Mouse (Mus musculus) olfactory bulb, adult 2 months (tissue): ENCODE data around the gene Kcns1. TPM values are rescaled to one million over a fixed set of nuclear protein-coding genes. Genes with fewer than 3 reads are reported as not detected.

ENCODE experiments used
- H3K27ac ChIP-seq: fragments of 200-500 bp; 2 replicates; pipeline ENCODE4 v1.5.1; 2012; ENCODE audit warnings: low read depth, low read length; ENCODE audit not compliant: insufficient read depth
- H3K4me1 ChIP-seq: fragments of 200-500 bp; 2 replicates; pipeline ENCODE4 v1.6.1; 2012; ENCODE audit warnings: low read length; ENCODE audit not compliant: control insufficient read depth, insufficient read depth
- H3K4me3 ChIP-seq: fragments of 200-500 bp; 2 replicates; pipeline ENCODE4 v1.5.1; 2012; ENCODE audit warnings: mild to moderate bottlenecking, low read depth, low read length, moderate library complexity; ENCODE audit not compliant: insufficient read depth
- CTCF ChIP-seq: fragments of 200-500 bp; IDR thresholded peaks from 2 replicates; pipeline ENCODE4 v1.5.1; 2012; ENCODE audit warnings: low read depth, mild to moderate bottlenecking, low read length, moderate library complexity; ENCODE audit not compliant: insufficient read depth
- POLR2A ChIP-seq: fragments of 200-500 bp; IDR thresholded peaks from 2 replicates; pipeline ENCODE4 v1.6.1; 2012; ENCODE audit warnings: mild to moderate bottlenecking, low read depth, low read length, moderate library complexity; ENCODE audit not compliant: insufficient read depth
- WGBS: fragments of 180-500 bp; shearing (Covaris S2); methylation state at CpG from one replicate; pipeline ENCODE4 v1.1.7; 2018; 5-methylcytosine and 5-hydroxymethylcytosine counted together
- polyA plus RNA-seq: library from polyadenylated mRNA; stranded (reverse); fragments of >200 nt; gene quantifications from 2 replicates; pipeline ENCODE4 v1.2.4, GENCODE M21; 2012; ENCODE audit warnings: low replicate concordance; ENCODE audit not compliant: missing spikeins, insufficient read depth, insufficient read length

Kcns1 gene
- polyA plus RNA-seq, 1 experiment = not detected

- Histone ChIP-seq H3K27ac (no peak overlapping the region), H3K4me3 (no peak overlapping the region), H3K4me1 (peaks cover 7% of the 10 kb centered on the region)
- 22% methylated on average over 6 of the region's 6 CpGs for WGBS
- TF ChIP-seq POLR2A (no peak), CTCF (no peak)
Measured at GRCm38 (mm10) chr2:164137754-164138153, 33.2 kb downstream of the Kcns1 start.

DNA sequence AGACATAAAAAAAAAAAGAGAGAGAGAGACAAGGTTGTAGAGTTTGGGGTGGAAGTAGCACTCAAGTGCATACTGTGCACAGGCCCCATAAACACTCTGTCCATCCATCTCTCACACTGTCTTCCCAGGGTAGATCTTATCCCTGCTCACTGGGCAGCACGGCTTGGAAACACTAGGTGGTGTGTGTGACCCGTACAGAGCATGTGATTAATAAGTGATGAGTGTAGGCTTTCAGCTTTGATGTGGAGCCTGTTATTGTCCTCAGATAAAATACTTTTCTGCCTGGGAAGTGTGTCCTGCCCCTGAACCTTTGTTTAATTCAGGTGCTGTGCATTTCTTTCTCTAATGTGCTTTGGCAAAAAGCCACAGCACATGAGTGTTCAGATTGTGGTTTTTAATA, 34.5 kb downstream of the Kcns1 start:
- TF ChIP-seq CTCF (no peak), POLR2A (no peak)
- Histone ChIP-seq H3K27ac (no peak overlapping the region), H3K4me3 (no peak overlapping the region), H3K4me1 (peaks cover 7% of the 10 kb centered on the region)
- WGBS = 52% methylated on average over 2 of the region's 2 CpGs

GRCm38 (mm10) chr2:164135367-164135766, 35.5 kb downstream of the Kcns1 start:
- no peak for TF ChIP-seq POLR2A
- 88% methylated on average over 1 of the region's 1 CpGs for WGBS
- H3K27ac ChIP-seq = no peak overlapping the region
- H3K4me3 ChIP-seq = no peak overlapping the region
- H3K4me1 ChIP-seq = peaks cover 7% of the 10 kb centered on the region

DNA sequence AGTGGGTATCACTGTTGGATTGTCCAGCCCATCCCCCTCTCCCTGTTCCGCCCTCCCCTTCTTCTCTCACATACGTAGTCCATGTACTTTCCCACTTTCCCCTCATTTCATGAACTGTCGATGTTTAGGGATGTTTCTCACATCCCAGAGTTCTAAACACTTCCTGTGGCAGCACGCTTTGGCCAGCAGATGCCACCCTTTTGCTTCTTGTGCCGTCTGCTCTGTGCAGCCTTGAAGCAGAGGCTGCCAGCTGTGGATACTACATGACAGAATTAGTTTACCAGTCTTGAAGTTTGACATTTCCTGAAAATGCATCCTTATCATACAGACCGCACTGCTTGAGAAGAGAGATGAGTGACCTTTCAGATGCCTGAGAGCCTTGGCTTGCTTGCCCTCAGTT, 36.4 kb downstream of the Kcns1 start:
- Histone ChIP-seq H3K4me1 (peaks cover 7% of the 10 kb centered on the region), H3K4me3 (no peak overlapping the region), H3K27ac (no peak overlapping the region)
- 41% methylated on average over 6 of the region's 6 CpGs for WGBS
- TF ChIP-seq CTCF (peak; percentile 72), POLR2A (no peak)

DNA sequence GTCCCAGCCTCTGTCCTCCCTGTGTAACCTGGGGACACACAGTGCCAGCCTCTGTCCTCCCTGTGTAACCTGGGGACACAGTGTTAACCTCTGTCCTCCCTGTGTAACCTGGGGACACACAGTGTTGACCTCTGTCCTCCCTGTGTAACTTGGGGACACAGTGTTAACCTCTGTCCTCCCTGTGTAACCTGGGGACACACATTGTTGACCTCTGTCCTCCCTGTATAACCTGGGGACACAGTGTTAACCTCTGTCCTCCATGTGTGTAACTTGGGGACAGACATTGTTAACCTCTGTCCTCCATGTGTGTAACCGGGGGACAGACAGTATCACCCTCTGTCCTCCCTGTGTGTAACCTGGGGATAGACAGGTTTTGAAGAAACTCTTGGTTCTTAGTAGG, 39.3 kb downstream of the Kcns1 start:
- TF ChIP-seq CTCF (no peak), POLR2A (no peak)
- Histone ChIP-seq H3K4me1 (peaks cover under 1% of the 10 kb centered on the region; the same call in 1 of the 2 replicates), H3K27ac (no peak overlapping the region), H3K4me3 (no peak overlapping the region)
- 89% methylated on average over 1 of the region's 1 CpGs for WGBS

GRCm38 (mm10) chr2:164128576-164129411, 42.1 kb downstream of the Kcns1 start:
- WGBS = 95% methylated on average over 12 of the region's 12 CpGs
- TF ChIP-seq POLR2A (no peak), CTCF (no peak)
- no peak overlapping the region for H3K4me3 ChIP-seq

DNA sequence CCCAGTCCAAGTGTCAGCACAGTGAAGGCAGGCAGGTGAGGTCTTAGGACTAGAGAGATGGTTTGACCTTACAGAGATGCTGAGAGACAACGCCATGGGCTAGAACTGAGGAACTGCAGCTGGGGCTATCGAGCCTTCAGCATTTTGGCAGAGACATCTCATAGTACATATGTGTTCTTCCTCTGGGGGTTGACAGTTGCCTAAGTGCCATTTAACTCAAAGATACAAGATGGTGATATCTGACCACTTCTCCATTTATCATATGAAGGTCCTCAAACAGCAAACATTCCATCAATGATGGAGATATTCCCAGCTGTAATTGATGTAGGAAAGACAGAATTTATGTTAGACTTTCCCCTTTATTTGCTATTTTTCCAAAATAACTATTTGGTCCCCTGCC, 43.6 kb downstream of the Kcns1 start:
- Histone ChIP-seq H3K4me3 (no peak overlapping the region), H3K4me1 (peaks cover 4% of the 10 kb centered on the region), H3K27ac (no peak overlapping the region)
- 96% methylated on average over 2 of the region's 2 CpGs for WGBS
- TF ChIP-seq POLR2A (no peak), CTCF (no peak)

More at GRCm38 (mm10) chr2:164128576-164129411, 42.1 kb downstream of the Kcns1 start:
- Histone ChIP-seq H3K4me1 (peaks cover 4% of the 10 kb centered on the region), H3K27ac (no peak overlapping the region)

DNA sequence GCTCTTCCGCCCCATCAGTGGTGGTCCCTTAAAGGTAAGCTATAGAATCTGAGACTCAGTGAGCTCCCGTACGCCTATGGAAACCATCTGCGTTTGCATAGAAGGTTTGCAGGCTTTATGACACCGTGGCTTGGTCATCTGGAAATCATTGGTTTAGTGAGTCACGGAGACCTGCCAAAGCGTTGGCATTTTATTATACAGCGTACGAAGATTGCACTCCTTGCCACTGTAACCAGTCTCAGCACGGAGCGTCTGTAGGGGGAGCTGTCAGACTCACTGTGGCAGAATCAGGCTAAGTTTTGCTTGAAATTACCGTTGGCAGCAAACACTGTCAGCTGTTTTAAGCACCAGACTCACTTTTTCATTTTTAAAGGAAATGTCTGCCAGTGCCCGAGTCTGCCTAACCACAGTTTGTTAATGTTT, 44.4 kb downstream of the Kcns1 start:
- no peak overlapping the region for H3K4me3 ChIP-seq
- peaks cover 4% of the 10 kb centered on the region for H3K4me1 ChIP-seq
- 42% methylated on average over 13 of the region's 13 CpGs for WGBS
- TF ChIP-seq POLR2A (no peak), CTCF (peak; percentile 18; the same call in 1 of the 2 replicates)
- no peak overlapping the region for H3K27ac ChIP-seq

DNA sequence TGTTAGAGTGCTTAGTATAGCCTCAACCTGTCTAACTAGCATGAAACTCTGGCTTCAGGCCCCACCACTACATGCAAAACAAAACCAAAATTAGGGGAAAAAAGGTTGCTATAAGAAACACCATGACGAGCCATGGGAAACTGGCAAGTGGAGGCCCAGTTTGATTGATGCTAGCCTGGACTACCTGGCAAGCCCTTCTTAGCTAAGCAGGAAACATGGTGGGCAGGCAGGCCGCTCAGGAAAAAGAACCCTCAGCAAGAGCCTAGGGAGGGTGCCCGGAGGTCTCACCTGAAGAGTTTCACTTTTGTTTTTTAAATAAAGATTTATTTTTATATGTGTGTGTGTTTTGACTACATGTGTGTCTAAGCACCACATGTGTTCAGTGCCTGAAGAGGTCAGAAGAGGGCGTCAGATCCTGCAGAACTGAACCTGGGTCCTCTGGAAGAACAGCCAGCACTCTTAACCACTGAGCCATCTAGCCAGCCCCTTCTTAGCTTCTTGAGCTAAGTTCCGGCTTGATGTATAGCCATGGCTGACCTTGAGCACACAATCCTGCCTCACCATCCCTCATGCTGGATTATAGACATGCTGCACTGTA, 47.6 kb downstream of the Kcns1 start:
- TF ChIP-seq POLR2A = no peak
- TF ChIP-seq CTCF = no peak
- Histone ChIP-seq H3K27ac (no peak overlapping the region), H3K4me3 (no peak overlapping the region), H3K4me1 (peaks cover 4% of the 10 kb centered on the region)
- WGBS = 83% methylated on average over 5 of the region's 5 CpGs

- TF ChIP-seq POLR2A (no peak), CTCF (no peak)
- 95% methylated on average over 6 of the region's 6 CpGs for WGBS
- Histone ChIP-seq H3K27ac (no peak overlapping the region), H3K4me3 (no peak overlapping the region), H3K4me1 (no peaks in the 10 kb centered on the region)
Measured at GRCm38 (mm10) chr2:164119503-164119902, 51.4 kb downstream of the Kcns1 start.
